Mouse (Mus musculus) testis, postnatal 14 days (tissue): Measurements from ENCODE around the gene Fam178b.
A peak's percentile ranks its signal among the peaks of the same experiment; 100 is the strongest.
"Not testable (repeated sequence)": the region's sequence is repeated elsewhere in the genome, so short reads cannot be mapped to it uniquely, and the experiment has no call there.

Experiments used
- DNase-seq: peaks from one replicate; pipeline ENCODE4 v3.0.0; 2021; ENCODE audit warnings: low spot score

Gene Fam178b

GRCm38 (mm10) chr1:36630053-36630739, 52.8 kb downstream of the Fam178b start:
- DNase-seq = no peak

- no peak for DNase-seq
These were observed 54.4 kb downstream of the Fam178b start for GRCm38 (mm10) chr1:36628585-36628984.

- no peak for DNase-seq
These were observed 57.5 kb downstream of the Fam178b start for GRCm38 (mm10) chr1:36625442-36625841.

GRCm38 (mm10) chr1:36615958-36616357, 67.0 kb downstream of the Fam178b start:
- not testable (repeated sequence) for DNase-seq

GRCm38 (mm10) chr1:36615188-36615587, 67.8 kb downstream of the Fam178b start:
- DNase-seq = no peak

- no peak for DNase-seq
These were observed 68.4 kb downstream of the Fam178b start for GRCm38 (mm10) chr1:36614584-36614983.

GRCm38 (mm10) chr1:36613374-36613895, 69.5 kb downstream of the Fam178b start:
- DNase-seq = no peak

- no peak for DNase-seq
These were observed 70.6 kb downstream of the Fam178b start for GRCm38 (mm10) chr1:36612362-36612761.

- DNase-seq = no peak
These were observed 71.4 kb downstream of the Fam178b start for GRCm38 (mm10) chr1:36611449-36612123.

- DNase-seq = no peak
These were observed 74.8 kb downstream of the Fam178b start for GRCm38 (mm10) chr1:36608211-36608610.

GRCm38 (mm10) chr1:36606951-36607350, 76.0 kb downstream of the Fam178b start:
- DNase-seq = no peak

GRCm38 (mm10) chr1:36604254-36605156, 78.5 kb downstream of the Fam178b start:
- no peak for DNase-seq

GRCm38 (mm10) chr1:36603361-36603760, 79.6 kb downstream of the Fam178b start:
- peak; percentile 35 for DNase-seq

GRCm38 (mm10) chr1:36602271-36602670, 80.7 kb downstream of the Fam178b start:
- DNase-seq = no peak

- DNase-seq = no peak
These were observed 84.6 kb downstream of the Fam178b start for GRCm38 (mm10) chr1:36598411-36598810.

GRCm38 (mm10) chr1:36596114-36596513, 86.9 kb downstream of the Fam178b start:
- DNase-seq = no peak

GRCm38 (mm10) chr1:36595167-36595931, 87.6 kb downstream of the Fam178b start:
- DNase-seq = no peak

- no peak for DNase-seq
These were observed 89.9 kb downstream of the Fam178b start for GRCm38 (mm10) chr1:36593099-36593498.

GRCm38 (mm10) chr1:36591408-36591807, 91.6 kb downstream of the Fam178b start:
- DNase-seq = no peak

GRCm38 (mm10) chr1:36590664-36591063, 92.3 kb downstream of the Fam178b start:
- DNase-seq = no peak

- peak; percentile 61 for DNase-seq
These were observed 93.5 kb downstream of the Fam178b start for GRCm38 (mm10) chr1:36589486-36589885.
